Mouse (Mus musculus) testis, postnatal 10 days (tissue): ENCODE results near the gene Txndc2.
"Not testable (repeated sequence)": the region's sequence is repeated elsewhere in the genome, so short reads cannot be mapped to it uniquely, and the experiment has no call there.

ENCODE experiments used
- DNase-seq: peaks from one replicate; pipeline ENCODE4 v3.0.0; 2021; ENCODE audit warnings: low spot score

The Txndc2 gene

DNA sequence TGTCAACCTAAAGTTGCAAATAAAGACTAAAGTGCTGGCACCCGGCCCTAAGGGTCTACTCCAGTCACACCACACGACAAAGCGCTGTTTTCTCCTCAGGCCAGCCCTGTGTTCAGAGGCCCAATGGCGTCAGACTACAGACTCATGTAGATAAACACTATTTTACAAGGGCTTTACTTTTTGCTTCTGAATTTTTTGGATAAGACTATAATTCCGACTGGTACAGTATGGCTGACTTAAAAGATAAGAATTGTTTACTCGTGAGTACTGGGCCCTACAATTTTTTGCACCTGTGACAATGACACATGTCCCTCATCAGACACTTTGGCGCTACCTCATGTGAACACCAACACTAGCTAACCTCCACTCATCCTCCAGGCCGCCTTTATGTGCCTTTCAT lies 14.1 kb upstream of the Txndc2 start:
- no peak for DNase-seq

DNA sequence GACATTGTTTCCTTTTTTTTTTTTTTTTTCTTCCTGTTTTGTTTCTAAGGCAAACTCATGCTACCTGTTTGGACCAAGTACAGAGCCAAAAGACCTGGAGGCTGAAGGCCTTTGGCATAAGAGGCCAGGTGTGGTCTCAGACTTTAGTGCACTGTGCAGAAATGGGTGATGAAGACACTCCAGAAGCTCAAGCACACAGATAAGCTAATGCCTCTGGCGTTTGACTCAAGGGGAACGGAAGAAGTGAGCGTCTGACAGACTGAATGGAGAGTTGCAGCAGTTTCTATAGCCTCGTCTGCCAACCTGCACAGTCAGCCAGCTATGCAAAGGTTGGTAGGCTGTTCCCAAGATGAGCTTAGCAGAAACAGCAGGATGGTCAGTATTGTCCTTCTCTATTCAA lies 13.6 kb upstream of the Txndc2 start:
- DNase-seq = no peak

DNA sequence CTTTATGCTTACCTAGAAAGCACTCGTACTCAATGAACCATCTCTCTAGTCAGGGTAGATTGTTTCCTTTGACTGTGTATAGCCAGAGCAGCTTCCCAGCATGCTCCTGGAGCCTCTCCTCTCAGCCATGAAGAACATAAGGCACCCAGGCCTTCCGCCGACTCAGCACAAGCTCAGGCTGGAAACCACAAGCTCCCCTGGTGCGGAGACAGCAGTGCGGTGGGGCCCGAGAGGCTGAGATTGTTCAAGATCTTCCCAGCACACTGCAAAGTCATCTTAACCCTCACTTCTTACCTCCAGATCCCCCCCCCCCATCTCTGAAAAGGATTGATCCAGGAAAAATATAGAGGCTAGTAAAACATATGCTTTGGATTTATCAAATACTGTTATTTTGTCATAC lies 8.6 kb upstream of the Txndc2 start:
- DNase-seq = no peak

DNA sequence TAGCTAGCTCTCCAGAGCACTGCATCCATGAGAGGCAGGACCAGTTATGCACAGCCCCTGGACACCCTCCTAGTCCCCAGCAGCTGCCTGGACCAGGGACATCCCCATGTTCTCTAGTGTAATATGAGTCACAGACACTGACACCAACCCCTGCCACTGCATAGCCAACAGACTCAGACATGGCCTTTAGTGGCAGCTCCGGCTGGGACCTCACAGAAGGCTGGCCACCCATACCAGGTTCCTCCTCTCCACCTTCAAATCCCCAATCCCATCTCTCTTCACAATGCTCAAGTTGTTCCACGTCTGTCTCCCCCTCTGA lies 7.2 kb upstream of the Txndc2 start:
- no peak for DNase-seq

DNA sequence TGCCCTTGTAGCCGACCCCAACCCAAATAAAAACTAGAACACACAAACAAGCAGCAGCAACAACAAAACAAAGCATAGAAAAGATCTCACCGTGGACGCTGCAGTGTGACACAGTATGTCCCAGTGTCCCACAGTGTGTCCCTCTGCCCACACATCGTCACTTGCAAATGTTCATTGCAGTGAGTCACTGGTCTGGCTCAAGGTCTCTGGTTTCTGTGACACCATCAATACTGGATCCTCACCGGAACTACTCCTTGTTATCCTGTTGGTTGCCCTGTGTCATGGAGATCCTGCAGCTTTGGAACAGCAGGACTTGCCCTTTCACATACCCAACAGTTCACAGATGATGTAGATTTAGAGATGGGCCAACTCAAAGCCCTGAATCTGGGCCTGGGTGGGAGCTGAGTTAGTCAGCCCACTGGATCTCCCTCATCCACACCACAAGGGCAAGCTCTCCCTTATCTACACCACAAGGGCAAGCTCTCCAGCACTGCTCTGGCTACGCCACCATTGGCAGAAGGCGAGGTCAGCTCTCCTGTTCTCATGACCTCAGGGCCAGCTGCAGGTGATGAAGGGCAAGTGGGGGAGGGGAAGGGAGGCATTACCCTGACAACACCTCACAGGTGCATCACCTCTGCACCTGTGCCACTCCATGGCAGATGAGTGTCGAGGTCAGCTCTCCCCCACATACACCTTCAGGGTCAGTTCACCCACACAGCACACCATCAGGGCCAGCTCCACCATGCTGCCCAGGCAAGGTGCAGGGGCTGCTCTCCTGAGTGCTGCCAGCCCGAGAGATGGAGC lies 6.6 kb upstream of the Txndc2 start:
- DNase-seq = no peak

DNA sequence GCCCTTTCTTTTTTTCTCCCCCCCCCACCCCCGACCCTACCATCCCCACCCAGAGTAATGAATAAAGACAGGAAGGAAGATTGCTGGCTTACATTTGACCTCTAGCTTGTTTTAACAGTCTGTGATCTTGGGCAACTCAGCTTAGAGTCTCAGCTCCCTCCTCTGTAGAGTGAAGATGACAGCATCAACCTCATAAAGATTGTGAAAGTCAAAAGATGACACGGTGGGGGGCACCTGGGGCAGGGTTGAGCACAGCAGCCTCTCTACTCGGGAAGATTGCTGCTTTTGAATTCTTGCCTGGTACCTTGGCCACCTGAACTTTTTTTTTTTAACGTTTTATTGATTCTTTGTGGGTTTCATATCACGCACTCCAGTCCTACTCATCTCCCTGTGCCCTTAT lies 6.0 kb upstream of the Txndc2 start:
- DNase-seq = no peak

DNA sequence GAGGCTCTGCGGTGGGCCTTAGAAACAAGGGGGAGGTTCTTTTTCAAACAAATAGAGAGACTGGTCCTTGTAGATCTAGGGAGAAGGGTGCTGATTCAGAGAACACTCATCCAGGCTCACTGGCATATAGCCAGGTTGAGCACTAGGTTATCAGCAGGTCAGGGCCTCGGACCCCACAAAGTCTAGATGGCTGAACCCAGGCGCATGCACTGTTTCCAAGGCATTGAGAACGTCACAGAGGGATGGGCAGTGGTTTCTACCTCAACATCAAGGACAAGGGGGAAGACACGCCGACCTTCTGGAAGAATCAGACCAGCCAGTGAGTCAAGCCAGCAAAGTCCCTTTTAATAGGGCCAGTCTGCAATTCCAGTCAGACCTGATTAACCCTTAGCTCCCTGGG lies 5.3 kb upstream of the Txndc2 start:
- DNase-seq = peak; percentile 62

DNA sequence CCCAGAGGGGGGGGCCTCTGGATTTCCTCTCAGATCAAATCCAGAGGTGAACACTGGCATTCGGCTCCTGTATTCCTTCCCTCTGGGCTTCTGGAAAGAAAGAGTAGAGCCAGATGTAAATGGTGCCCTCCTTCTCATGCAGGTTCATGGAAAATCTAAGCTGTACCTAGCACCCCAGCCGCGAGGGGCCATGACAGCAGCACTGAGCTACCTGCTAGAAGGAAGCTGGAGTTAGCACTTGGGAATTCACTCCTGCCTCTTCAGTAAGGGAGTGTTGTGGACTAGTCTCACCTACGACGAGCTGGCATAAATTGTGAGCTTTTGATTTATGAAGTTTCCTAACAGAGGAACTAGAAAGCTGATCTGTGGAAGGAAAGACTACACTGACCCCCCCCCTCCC lies 1.6 kb upstream of the Txndc2 start:
- no peak for DNase-seq

DNA sequence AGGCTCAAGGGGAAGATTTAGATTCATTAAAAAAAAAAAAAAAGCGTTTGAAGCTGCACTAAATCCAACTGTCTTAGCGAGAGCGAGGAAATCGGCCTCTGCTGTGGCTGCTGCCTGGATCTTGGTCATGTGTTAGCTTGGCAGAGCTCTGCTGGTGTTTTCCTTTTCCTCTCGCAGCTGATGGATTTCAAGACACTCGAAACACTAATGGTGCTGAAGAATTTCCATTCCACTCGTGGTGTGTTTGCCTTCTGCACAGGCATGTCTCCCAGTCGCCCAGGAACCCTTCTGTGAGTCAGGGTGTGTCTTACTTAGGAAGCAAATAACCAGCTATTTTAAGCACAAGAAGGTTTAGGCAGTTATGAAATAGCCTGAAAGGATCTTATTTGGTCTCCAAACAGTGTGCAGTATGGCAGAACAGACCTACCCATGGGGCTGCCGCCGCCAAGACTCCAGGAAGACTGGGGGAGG lies 1.1 kb upstream of the Txndc2 start:
- DNase-seq = no peak

DNA sequence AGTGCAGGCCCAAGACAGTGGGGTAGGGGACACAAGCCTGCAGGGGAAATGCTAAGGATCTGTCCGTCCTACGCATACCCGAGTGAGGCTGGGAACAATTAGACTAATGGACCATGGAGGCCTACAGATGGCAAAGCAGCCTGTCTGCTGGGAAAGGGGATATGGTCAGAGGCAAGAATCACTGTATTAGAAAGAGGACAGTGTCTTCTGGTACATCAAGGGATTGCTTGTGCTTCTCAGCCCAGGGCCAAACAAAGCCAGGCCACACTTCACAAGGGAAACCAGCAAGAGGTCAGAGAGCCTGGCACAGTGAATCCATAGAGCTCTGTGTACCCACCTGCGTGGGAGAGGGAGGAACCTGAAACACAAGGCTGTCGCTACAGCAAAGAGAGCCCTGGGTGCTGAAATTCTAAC lies 617 bp upstream of the Txndc2 start:
- no peak for DNase-seq

DNA sequence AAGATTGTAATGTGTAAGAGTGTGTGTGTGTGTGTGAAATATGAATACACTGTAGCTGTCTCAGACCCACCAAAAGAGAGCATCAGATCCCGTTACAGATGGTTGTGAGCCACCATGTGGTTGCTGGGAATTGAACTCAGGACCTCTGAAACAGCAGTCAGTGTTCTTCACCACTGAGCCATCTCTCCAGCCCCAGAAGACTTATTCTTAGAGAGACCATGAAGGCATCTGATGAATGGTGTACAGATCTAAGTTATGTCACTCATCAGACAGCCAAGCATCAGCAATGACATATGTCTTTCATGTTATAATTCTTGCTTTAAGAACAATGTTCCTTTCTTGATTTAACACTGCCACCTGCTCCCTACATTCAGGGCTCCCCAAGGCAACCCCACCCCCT lies 2.8 kb downstream of the Txndc2 start:
- DNase-seq = no peak

DNA sequence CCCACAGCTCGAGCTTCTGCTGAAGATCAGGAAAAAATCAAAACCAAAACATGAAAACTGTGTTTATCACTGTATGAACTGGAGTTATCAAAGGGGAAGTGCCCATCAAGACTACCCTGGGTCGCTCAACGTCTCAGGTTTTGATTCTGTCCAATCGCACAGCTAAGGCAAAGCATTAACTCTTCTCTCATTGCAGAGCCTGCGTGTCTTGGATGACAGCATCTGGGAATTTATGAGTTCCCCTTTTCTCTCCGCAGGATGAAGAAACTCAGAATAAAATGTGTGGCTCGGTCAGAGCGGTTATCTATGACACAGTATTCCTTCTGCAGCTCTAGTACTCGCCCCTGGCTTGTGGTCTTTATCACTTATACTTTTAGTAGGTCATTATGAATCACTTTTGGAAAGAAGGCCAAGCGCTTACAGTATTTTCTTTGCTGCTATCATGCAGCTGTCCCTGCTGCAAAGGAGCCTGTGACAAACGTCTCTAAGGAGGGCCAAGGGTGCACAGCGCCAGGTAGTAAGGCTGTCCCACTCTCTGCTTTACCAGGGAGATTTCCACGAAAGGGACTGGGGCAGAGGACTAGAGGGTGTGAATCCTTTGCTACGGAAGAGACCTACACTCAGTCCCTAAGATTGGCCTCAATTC lies 6.1 kb downstream of the Txndc2 start:
- no peak for DNase-seq

DNA sequence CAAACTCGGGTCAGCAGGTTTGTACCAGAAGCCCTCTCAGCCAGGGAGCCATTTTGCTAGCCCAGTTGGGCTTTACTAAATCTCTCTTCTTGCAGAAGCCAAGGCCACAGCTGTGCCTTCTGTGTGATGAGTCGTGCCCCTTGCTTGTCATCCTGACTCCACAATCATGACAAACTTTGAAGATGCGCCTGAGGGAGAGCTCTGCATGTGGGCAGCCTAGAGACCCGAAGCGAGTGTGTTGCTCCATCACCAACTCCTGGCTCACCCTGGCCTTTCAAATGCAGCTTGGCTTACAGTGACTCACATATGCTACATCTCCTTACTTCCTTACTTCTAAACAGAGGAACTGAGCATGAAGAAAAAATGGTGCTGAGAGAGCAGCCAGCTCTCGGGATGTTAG lies 12.0 kb downstream of the Txndc2 start:
- DNase-seq = no peak

DNA sequence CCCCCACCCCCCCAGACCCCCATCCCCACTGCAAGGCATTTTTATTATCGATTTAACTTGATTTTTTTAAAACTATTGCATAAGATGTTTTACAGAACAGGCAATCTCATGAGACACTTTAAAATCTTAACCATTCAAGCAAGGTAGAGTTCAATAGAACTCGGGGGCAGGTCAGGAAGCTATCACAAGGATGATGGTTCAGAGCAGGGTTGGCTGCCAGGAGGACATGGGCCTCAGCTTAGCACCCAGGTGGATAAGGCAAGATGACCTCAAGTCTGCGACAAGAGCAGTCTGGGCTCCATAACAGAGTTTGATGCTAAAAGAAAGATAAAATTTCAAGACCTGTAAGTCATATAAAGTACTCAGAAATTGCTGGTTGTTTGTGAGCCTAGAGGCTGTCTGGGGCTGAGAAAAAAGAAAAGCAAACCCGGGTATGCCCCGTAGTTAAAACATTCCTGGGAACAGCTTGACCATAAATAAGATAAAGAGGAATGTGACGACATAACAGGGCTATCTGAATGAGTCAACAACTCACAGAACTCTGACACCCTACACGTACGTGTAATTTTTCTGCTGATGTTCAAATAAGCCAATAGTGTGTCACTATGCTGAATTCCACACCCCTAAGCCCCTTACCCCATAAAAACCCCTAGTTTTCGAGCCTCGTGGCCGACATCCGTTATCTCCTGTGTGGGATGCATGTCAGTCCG lies 13.0 kb downstream of the Txndc2 start:
- not testable (repeated sequence) for DNase-seq

DNA sequence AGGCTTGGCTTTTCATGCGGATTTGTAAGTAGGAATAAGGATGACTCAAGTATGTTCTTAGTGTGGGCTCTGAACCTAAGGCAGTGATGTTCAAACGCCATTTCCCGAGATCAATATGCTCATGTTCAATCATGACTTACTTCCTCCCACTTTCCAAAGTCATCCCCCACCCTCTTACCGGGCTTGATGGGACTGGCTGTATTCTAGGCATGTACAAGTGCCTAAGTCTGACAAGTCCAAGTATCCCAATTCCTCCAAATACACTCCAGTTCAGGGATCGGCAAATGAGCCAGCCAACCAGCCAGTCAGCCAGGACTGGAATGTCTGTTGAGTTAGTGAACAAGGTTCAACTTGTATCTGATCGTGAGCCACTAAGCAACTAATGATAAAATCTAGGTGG lies 15.7 kb downstream of the Txndc2 start:
- no peak for DNase-seq

DNA sequence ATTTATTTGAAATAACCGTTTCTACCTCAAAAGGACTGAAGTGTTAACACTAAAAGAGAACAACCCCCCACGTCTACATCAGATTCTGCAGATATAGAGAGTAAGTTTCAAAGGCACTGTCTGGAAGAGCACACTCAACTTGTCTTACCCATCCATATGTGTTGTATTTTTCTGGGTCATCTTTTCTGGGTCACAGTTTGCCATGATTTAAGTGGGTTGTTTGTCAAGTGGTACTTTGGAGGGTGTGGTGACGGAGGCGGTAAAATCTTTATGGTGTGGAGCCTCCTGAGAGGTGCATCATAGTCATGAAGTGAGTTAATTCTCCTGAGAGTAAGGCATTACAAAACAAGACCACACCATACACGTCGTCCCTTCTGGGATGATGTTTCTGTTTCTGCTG lies 16.4 kb downstream of the Txndc2 start:
- no peak for DNase-seq

DNA sequence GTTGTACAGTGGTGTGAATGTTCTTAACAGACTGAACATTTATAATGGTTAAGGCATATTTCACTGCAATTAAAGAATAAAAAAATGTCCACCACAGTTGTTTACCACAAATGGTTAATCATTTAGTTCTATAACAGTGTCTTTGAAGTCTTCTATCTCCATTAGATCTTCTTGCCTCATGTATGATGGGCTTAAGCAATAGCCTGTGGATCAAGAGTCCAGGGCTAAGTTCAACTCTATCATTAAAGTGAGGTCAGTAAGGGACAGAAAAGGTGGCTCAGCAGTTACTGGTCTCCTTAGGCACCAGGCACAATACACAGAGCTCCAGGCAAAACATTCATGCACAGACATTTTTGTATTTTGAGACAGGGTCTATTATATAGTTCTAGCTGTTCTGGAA lies 18.8 kb downstream of the Txndc2 start:
- DNase-seq = no peak

DNA sequence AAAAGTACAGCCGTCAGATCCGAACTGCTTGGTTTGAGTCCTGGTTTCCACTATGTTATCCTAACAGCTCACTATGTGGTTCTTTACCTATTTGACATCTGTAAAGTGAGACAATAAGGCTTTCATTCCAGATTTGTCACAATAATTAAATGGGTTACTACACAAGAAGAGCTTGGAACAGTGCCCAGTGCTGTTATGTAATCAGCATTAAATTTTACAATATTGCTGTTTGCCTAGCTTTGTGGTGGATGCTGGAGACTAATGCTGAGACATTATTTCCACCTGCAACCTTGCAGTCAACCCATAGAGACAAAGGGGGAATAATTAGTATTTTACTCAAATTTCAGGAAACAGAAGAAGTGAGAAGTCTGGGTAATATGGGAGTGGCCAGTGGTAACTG lies 23.5 kb downstream of the Txndc2 start:
- DNase-seq = no peak

DNA sequence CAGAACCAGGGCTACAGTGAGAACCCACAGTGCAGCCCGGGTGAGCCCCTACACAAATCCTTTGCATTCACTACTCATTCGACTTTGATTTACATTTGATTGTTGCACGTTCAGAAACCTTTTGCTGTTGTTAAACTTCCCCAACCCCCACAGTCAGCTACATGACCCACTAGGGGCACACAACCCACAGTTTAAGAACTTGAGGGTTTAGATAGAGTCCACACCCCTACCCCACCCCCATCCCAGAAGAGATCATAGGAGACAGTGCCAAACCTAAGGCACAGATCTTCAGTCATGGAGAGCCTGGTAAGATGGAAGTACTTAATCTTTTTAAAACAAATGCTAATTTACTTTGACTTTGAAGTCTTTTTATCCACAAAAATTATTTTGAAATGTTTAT lies 26.3 kb downstream of the Txndc2 start:
- no peak for DNase-seq

DNA sequence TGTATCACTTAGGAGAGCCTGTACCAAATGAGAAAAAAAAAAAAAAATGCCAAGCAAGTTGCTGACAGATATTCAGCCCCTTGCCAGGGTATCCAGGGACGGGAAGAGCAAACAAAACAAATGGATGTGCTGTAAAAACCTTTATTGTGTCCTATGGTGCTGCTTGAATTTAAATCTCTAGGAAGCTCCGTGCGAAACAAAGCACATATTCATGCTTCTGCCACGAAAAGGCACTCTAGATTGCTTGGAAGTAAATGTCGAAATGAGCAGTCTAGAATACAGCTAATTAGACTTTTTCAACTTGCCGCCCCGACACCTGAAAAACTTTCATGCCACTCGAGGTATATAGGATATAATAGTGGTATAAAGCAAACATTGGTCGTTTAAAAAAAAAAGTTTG lies 27.5 kb downstream of the Txndc2 start:
- DNase-seq = no peak

DNA sequence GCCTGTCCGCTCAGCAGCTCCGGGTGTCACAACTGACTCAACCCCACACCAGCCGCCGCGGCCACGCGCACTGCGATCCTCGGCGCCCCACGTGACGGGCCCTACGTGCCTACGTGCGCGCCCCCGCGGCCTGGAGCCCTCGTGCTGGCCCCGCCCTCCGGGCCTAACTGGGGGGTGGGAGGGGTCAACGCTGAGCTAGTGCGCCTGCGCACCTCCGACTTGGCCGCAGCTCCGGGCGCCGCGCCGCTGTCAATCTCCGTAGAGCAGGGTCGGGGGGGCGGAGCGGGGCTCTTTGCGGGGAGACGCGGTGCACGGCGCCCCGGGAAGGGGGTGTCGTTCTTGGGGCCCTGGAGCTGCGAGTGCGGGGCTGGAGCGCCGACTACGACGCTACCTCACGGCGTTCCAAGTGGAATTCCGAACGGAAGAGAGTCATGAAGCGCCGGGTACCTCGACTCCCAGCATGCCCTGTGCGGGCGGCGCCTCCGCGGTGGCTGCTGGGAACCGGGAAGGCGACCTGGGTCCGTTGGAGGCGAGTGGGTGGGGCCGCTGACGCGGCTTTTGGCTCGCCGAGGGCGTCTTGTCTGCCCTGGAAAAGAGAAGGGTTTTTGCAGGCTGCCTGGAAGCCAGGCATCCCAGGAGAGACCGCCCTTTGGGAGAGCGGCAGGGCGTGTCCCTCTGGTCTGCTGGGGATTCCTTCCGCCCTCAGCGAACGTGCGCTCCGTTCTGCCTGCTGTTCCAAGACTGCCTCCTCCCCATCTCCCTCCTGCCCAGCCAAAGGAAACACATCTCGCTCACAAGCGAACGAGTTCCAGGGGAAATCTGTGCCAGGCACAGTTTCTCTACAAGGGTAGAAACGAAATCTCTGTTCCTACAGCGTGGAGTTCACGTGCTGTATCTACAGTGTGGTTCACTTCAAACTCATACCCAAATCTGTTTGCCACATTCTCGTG lies 28.2 kb downstream of the Txndc2 start, which contains the start of gene Vapa:
Vapa (minus strand) TSS at position 93 of the 950 bp plus-strand sequence.
- DNase-seq = peak; percentile 99

DNA sequence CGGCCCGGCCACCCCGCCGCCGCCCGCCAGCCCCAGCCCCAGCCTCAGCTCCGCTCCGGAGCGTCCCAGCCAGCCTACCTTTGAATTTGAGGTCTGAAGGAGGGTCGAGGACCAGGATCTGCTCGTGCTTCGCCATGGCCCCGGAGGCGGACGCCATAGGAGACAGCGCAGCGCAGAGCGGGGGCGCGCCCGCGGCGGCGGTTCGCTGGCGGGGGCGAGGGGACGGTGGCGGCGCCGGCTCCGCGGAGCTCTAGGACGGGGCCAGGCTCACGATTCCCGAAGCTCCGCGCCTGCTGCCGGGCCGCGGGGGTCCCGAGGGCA lies 28.9 kb downstream of the Txndc2 start:
- no peak for DNase-seq
